Mouse (Mus musculus) midbrain, embryonic 11.5 days (tissue): ENCODE measurements at regions not wholly inside any gene's neighbourhood (a gene's known extent, or its start where the extent isn't known, plus 50 kb on each side); places are given as distances from the start of the nearest gene placed in this dataset.

Experiments
- ATAC-seq: fragments of 200-750 bp; cut with Nextera tagmentation; 2 replicates; pipeline ENCODE4 v1.8.0; 2017; ENCODE audit warnings: moderate TSS enrichment, moderate library complexity; ENCODE audit not compliant: low FRiP score
- DNase-seq: peaks from one replicate; pipeline ENCODE4 v3.0.0; 2015; ENCODE audit warnings: low spot score; ENCODE audit errors: missing footprints
- H3K27ac ChIP-seq: fragments of 300-500 bp; sonication (generic); 2 replicates; pipeline ENCODE4 v1.5.1; 2014; ENCODE audit warnings: low read depth, low read length
- H3K27me3 ChIP-seq: fragments of 300-500 bp; sonication (generic); 2 replicates; pipeline ENCODE4 v1.6.1; 2014; ENCODE audit warnings: mild to moderate bottlenecking, low read length, moderate library complexity, mixed read lengths; ENCODE audit not compliant: control insufficient read depth, insufficient read depth
- H3K36me3 ChIP-seq: fragments of 300-500 bp; sonication (generic); 2 replicates; pipeline ENCODE4 v1.6.1; 2014; ENCODE audit warnings: mild to moderate bottlenecking, low read length, moderate library complexity, mixed read lengths; ENCODE audit not compliant: control insufficient read depth, insufficient read depth
- H3K4me1 ChIP-seq: fragments of 300-500 bp; sonication (generic); 2 replicates; pipeline ENCODE4 v1.6.1; 2014; ENCODE audit warnings: low read length; ENCODE audit not compliant: control insufficient read depth, insufficient read depth
- H3K4me2 ChIP-seq: fragments of 300-500 bp; sonication (generic); 2 replicates; pipeline ENCODE4 v1.6.1; 2014; ENCODE audit warnings: mild to moderate bottlenecking, moderate library complexity
- H3K4me3 ChIP-seq: fragments of 300-500 bp; sonication (generic); 2 replicates; pipeline ENCODE4 v1.5.1; 2014; ENCODE audit warnings: low read depth, low read length
- H3K9ac ChIP-seq: fragments of 300-500 bp; sonication (generic); 2 replicates; pipeline ENCODE4 v1.6.1; 2014; ENCODE audit warnings: low read length
- H3K9me3 ChIP-seq: fragments of 300-500 bp; sonication (generic); 2 replicates; pipeline ENCODE4 v1.6.1; 2016; ENCODE audit warnings: low read length; ENCODE audit not compliant: control insufficient read depth
- WGBS: fragments of 180-500 bp; shearing (Covaris S2); extraction: QIAGEN DNeasy Blood & Tissue Kit; methylation state at CpG from one replicate; pipeline ENCODE4 v1.1.7; 2014; 5-methylcytosine and 5-hydroxymethylcytosine counted together

GRCm38 (mm10) chr15:51255203-51255615 is 2629.5 kb upstream of the Gm7489 start:
- H3K27ac ChIP-seq, result no peak overlapping the region
- DNase-seq (no peak), ATAC-seq (no peak)
- no peak overlapping the region for H3K4me3 ChIP-seq
- H3K27me3 ChIP-seq, result no peaks in the 10 kb centered on the region
- H3K4me1 ChIP-seq, result no peaks in the 10 kb centered on the region
- H3K9me3 ChIP-seq, result no peaks in the 10 kb centered on the region
- H3K36me3 ChIP-seq, result no peaks in the 10 kb centered on the region
- no peak overlapping the region for H3K4me2 ChIP-seq
- no peak overlapping the region for H3K9ac ChIP-seq

- H3K4me2 ChIP-seq, result no peak overlapping the region
- no peaks in the 10 kb centered on the region for H3K36me3 ChIP-seq
- H3K27me3 ChIP-seq, result no peaks in the 10 kb centered on the region
- 89% methylated on average over 3 of the region's 3 CpGs for WGBS
- no peak overlapping the region for H3K27ac ChIP-seq
- DNase-seq (no peak), ATAC-seq (no peak)
- H3K4me1 ChIP-seq, result no peaks in the 10 kb centered on the region
- H3K4me3 ChIP-seq, result no peak overlapping the region
- H3K9ac ChIP-seq, result no peak overlapping the region
- no peaks in the 10 kb centered on the region for H3K9me3 ChIP-seq
These were observed 2628.0 kb upstream of the Gm7489 start for GRCm38 (mm10) chr15:51256681-51257080.

GRCm38 (mm10) chr15:51264599-51265163 is 2620.0 kb upstream of the Gm7489 start:
- Histone ChIP-seq H3K9me3 (no peaks in the 10 kb centered on the region), H3K27me3 (no peaks in the 10 kb centered on the region), H3K9ac (no peak overlapping the region), H3K4me3 (no peak overlapping the region), H3K27ac (no peak overlapping the region), H3K4me1 (no peaks in the 10 kb centered on the region), H3K4me2 (no peak overlapping the region), H3K36me3 (no peaks in the 10 kb centered on the region)
- ATAC-seq (no peak), DNase-seq (no peak)
- 71% methylated on average over 5 of the region's 5 CpGs for WGBS

- no peak overlapping the region for H3K27ac ChIP-seq
- no peaks in the 10 kb centered on the region for H3K27me3 ChIP-seq
- H3K4me3 ChIP-seq, result no peak overlapping the region
- no peak overlapping the region for H3K9ac ChIP-seq
- H3K9me3 ChIP-seq, result no peaks in the 10 kb centered on the region
- H3K4me1 ChIP-seq, result no peaks in the 10 kb centered on the region
- WGBS, result 74% methylated on average over 1 of the region's 1 CpGs
- DNase-seq, result no peak
- no peak overlapping the region for H3K4me2 ChIP-seq
- ATAC-seq, result no peak
- no peaks in the 10 kb centered on the region for H3K36me3 ChIP-seq
These were observed 2618.7 kb upstream of the Gm7489 start for GRCm38 (mm10) chr15:51265971-51266370.

- DNase-seq (no peak), ATAC-seq (no peak)
- no peaks in the 10 kb centered on the region for H3K27me3 ChIP-seq
- no peaks in the 10 kb centered on the region for H3K9me3 ChIP-seq
- no peak overlapping the region for H3K9ac ChIP-seq
- H3K36me3 ChIP-seq, result no peaks in the 10 kb centered on the region
- no peak overlapping the region for H3K4me2 ChIP-seq
- 90% methylated on average over 9 of the region's 9 CpGs for WGBS
- no peak overlapping the region for H3K4me3 ChIP-seq
- H3K4me1 ChIP-seq, result no peaks in the 10 kb centered on the region
- no peak overlapping the region for H3K27ac ChIP-seq
These were observed 2612.9 kb upstream of the Gm7489 start for GRCm38 (mm10) chr15:51271632-51272312.

- Histone ChIP-seq H3K4me1 (no peaks in the 10 kb centered on the region), H3K36me3 (no peaks in the 10 kb centered on the region), H3K4me3 (no peak overlapping the region), H3K4me2 (no peak overlapping the region), H3K9me3 (no peaks in the 10 kb centered on the region), H3K9ac (no peak overlapping the region), H3K27ac (no peak overlapping the region), H3K27me3 (no peaks in the 10 kb centered on the region)
- 85% methylated on average over 2 of the region's 2 CpGs for WGBS
- ATAC-seq (no peak), DNase-seq (no peak)
These were observed 2599.4 kb upstream of the Gm7489 start for GRCm38 (mm10) chr15:51285334-51285733.

- H3K4me2 ChIP-seq, result no peak overlapping the region
- H3K27ac ChIP-seq, result no peak overlapping the region
- H3K4me3 ChIP-seq, result no peak overlapping the region
- no peaks in the 10 kb centered on the region for H3K9me3 ChIP-seq
- DNase-seq, result no peak
- H3K4me1 ChIP-seq, result no peaks in the 10 kb centered on the region
- no peaks in the 10 kb centered on the region for H3K27me3 ChIP-seq
- no peak overlapping the region for H3K9ac ChIP-seq
- WGBS, result 83% methylated on average over 3 of the region's 3 CpGs
- no peak for ATAC-seq
- no peaks in the 10 kb centered on the region for H3K36me3 ChIP-seq
These were observed 2598.4 kb upstream of the Gm7489 start for GRCm38 (mm10) chr15:51286352-51286751.

- H3K36me3 ChIP-seq, result no peaks in the 10 kb centered on the region
- H3K4me1 ChIP-seq, result no peaks in the 10 kb centered on the region
- no peak overlapping the region for H3K4me3 ChIP-seq
- 8% methylated on average over 9 of the region's 9 CpGs for WGBS
- H3K27ac ChIP-seq, result no peak overlapping the region
- peak overlapping the region; percentile 10 for H3K4me2 ChIP-seq
- ATAC-seq (peak; percentile 69; the same call in 1 of the 2 replicates), DNase-seq (peak; percentile 88)
- H3K9me3 ChIP-seq, result no peaks in the 10 kb centered on the region
- H3K27me3 ChIP-seq, result no peaks in the 10 kb centered on the region
- H3K9ac ChIP-seq, result 0 out of 2 replicates have a peak overlapping the region, but pooled peaks have one; percentile 22
These were observed 2595.7 kb upstream of the Gm7489 start for GRCm38 (mm10) chr15:51288911-51289432.

- DNase-seq (no peak), ATAC-seq (no peak)
- Histone ChIP-seq H3K9me3 (no peaks in the 10 kb centered on the region), H3K4me1 (no peaks in the 10 kb centered on the region), H3K9ac (no peak overlapping the region), H3K36me3 (no peaks in the 10 kb centered on the region), H3K4me3 (no peak overlapping the region), H3K27me3 (no peaks in the 10 kb centered on the region), H3K4me2 (no peak overlapping the region), H3K27ac (no peak overlapping the region)
- WGBS, result 66% methylated on average over 9 of the region's 9 CpGs
These were observed 2594.8 kb upstream of the Gm7489 start for GRCm38 (mm10) chr15:51289916-51290315.
